Mouse (Mus musculus): Measurements from ENCODE around the gene Kcnj15. TPM values are rescaled to one million over a fixed set of nuclear protein-coding genes. Genes with fewer than 3 reads are reported as not detected.

Gene Kcnj15
- polyA plus RNA-seq, 1 experiment: 0.22 TPM

- TF ChIP-seq CTCF (IDR thresholded peaks at IDR 0.05; ENCODE audit: borderline replicate concordance, extremely low read depth, insufficient read depth, insufficient read length) (no peak), POLR2A (IDR thresholded peaks at IDR 0.05; ENCODE audit: borderline replicate concordance, extremely low read depth, insufficient read depth, insufficient read length, poor library complexity, severe bottlenecking) (no peak)
- no peak for DNase-seq (ENCODE audit: low read depth)
Measured at GRCm38 (mm10) chr16:95348555-95348954, 91.2 kb downstream of the Kcnj15 start.

- DNase-seq (ENCODE audit: low read depth): no peak
- TF ChIP-seq CTCF (IDR thresholded peaks at IDR 0.05; ENCODE audit: borderline replicate concordance, extremely low read depth, insufficient read depth, insufficient read length) (no peak), POLR2A (IDR thresholded peaks at IDR 0.05; ENCODE audit: borderline replicate concordance, extremely low read depth, insufficient read depth, insufficient read length, poor library complexity, severe bottlenecking) (no peak)
Measured at GRCm38 (mm10) chr16:95349344-95349743, 92.0 kb downstream of the Kcnj15 start.

GRCm38 (mm10) chr16:95349745-95350144, 92.4 kb downstream of the Kcnj15 start:
- DNase-seq (ENCODE audit: low read depth): no peak
- TF ChIP-seq POLR2A (IDR thresholded peaks at IDR 0.05; ENCODE audit: borderline replicate concordance, extremely low read depth, insufficient read depth, insufficient read length, poor library complexity, severe bottlenecking) (no peak), CTCF (IDR thresholded peaks at IDR 0.05; ENCODE audit: borderline replicate concordance, extremely low read depth, insufficient read depth, insufficient read length) (no peak)

All from brain, embryonic 14.5 days (tissue).